Mouse (Mus musculus) kidney, postnatal 0 days (tissue): ENCODE data around the gene Rrp1. TPM values are rescaled to one million over a fixed set of nuclear protein-coding genes. Genes with fewer than 3 reads are reported as not detected.

Experiments
- ATAC-seq: fragments of 200-750 bp; cut with Nextera tagmentation; replicated peaks from 2 replicates; pipeline ENCODE4 v1.8.0; 2017; ENCODE audit warnings: low read depth, moderate number of reproducible peaks, moderate TSS enrichment, moderate library complexity; ENCODE audit not compliant: low FRiP score
- DNase-seq: peaks from one replicate; pipeline ENCODE4 v3.0.0-alpha.2; 2016; ENCODE audit warnings: low spot score
- H3K27ac ChIP-seq: fragments of 300-500 bp; sonication (generic); 2 replicates; pipeline ENCODE4 v1.5.1; 2014; ENCODE audit warnings: mild to moderate bottlenecking
- H3K27me3 ChIP-seq: fragments of 300-500 bp; sonication (generic); 2 replicates; pipeline ENCODE4 v1.6.1; 2014; ENCODE audit warnings: low read length, mixed read lengths; ENCODE audit not compliant: insufficient read depth
- H3K36me3 ChIP-seq: fragments of 300-500 bp; sonication (generic); 2 replicates; pipeline ENCODE4 v1.6.1; 2014; ENCODE audit warnings: low read length, mixed read lengths; ENCODE audit not compliant: insufficient read depth
- H3K4me1 ChIP-seq: fragments of 300-500 bp; sonication (generic); replicated peaks from 2 replicates; pipeline ENCODE4 v1.6.1; 2014; ENCODE audit warnings: antibody characterized with exemption, low read length, mixed read lengths; ENCODE audit not compliant: insufficient read depth
- H3K4me2 ChIP-seq: fragments of 300-500 bp; sonication (generic); 2 replicates; pipeline ENCODE4 v1.6.1; 2014; ENCODE audit warnings: mild to moderate bottlenecking, low read length, moderate library complexity, mixed read lengths
- H3K4me3 ChIP-seq: fragments of 300-500 bp; sonication (generic); replicated peaks from 2 replicates; pipeline ENCODE4 v1.5.1; 2014; ENCODE audit warnings: low read depth, low read length
- H3K9ac ChIP-seq: fragments of 300-500 bp; sonication (generic); 2 replicates; pipeline ENCODE4 v1.6.1; 2014; ENCODE audit warnings: low read depth, low read length
- H3K9me3 ChIP-seq: fragments of 300-500 bp; sonication (generic); replicated peaks from 2 replicates; pipeline ENCODE4 v1.6.1; 2016; ENCODE audit warnings: low read length, inconsistent platforms, mixed read lengths
- CTCF ChIP-seq: IDR thresholded peaks from 2 replicates; pipeline ENCODE4 v1.5.1; 2016; ENCODE audit warnings: antibody characterized with exemption, low read depth, mild to moderate bottlenecking, moderate library complexity
- WGBS: fragments of 180-500 bp; shearing (Covaris S2); extraction: QIAGEN DNeasy Blood & Tissue Kit; methylation state at CpG from one replicate; pipeline ENCODE4 v1.1.7; 2014; 5-methylcytosine and 5-hydroxymethylcytosine counted together
- polyA plus RNA-seq: library from polyadenylated mRNA; unstranded; fragments of >200 nt; fragmentation: Nextera tagmentation; extraction: Ambion mirVana; gene quantifications from 2 replicates; pipeline ENCODE4 v1.2.1, GENCODE M21; 2015

The Rrp1 gene
- polyA plus RNA-seq, 1 experiment from 2014 or later, result 232 TPM

GRCm38 (mm10) chr10:78456696-78457095 is 43.9 kb upstream of the Rrp1 start:
- 87% methylated on average over 13 of the region's 13 CpGs for WGBS
- Histone ChIP-seq H3K4me3 (no peak overlapping the region), H3K27me3 (no peaks in the 10 kb centered on the region), H3K4me1 (0 out of 2 replicates have a peak, but pooled peaks cover 6% of the 10 kb centered on the region), H3K27ac (no peak overlapping the region), H3K9ac (no peak overlapping the region), H3K36me3 (no peaks in the 10 kb centered on the region), H3K4me2 (no peak overlapping the region), H3K9me3 (no peaks in the 10 kb centered on the region)
- no peak for ATAC-seq
- no peak for TF ChIP-seq CTCF
- DNase-seq, result no peak

DNA sequence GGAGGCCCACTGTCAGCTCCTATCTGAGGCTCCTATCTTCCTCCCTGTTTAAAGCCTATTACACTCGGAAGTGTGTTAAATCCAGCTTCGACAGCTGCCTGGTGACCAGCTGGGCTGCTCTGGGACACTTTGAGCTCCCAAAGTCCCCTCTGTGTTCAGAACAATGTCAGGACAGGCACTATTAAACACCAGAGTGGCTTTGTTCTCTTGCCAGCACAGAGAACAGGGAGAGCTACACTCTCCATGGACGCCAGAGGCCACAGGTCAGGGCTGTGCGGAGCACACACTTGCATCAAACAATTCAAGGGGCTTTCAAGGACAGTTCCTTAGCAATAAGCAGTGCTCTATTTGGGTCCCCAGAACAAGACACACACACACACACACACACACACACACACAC is 39.8 kb upstream of the Rrp1 start:
- Histone ChIP-seq H3K4me2 (no peak overlapping the region), H3K36me3 (peaks cover 18% of the 10 kb centered on the region; the same call in 1 of the 2 replicates), H3K4me1 (0 out of 2 replicates have a peak, but pooled peaks cover under 1% of the 10 kb centered on the region), H3K27ac (no peak overlapping the region), H3K9me3 (no peaks in the 10 kb centered on the region), H3K27me3 (no peaks in the 10 kb centered on the region), H3K9ac (no peak overlapping the region), H3K4me3 (no peak overlapping the region)
- no peak for TF ChIP-seq CTCF
- WGBS, result 40% methylated on average over 4 of the region's 4 CpGs
- DNase-seq (no peak), ATAC-seq (no peak)

GRCm38 (mm10) chr10:78450761-78451160 is 37.9 kb upstream of the Rrp1 start:
- peak; percentile 41 for TF ChIP-seq CTCF
- Histone ChIP-seq H3K36me3 (peaks cover 29% of the 10 kb centered on the region; the same call in 1 of the 2 replicates), H3K27me3 (no peaks in the 10 kb centered on the region), H3K9ac (no peak overlapping the region), H3K4me1 (no peaks in the 10 kb centered on the region), H3K4me2 (no peak overlapping the region), H3K9me3 (no peaks in the 10 kb centered on the region), H3K4me3 (no peak overlapping the region), H3K27ac (no peak overlapping the region)
- ATAC-seq (no peak), DNase-seq (no peak)
- WGBS, result 89% methylated on average over 5 of the region's 5 CpGs

DNA sequence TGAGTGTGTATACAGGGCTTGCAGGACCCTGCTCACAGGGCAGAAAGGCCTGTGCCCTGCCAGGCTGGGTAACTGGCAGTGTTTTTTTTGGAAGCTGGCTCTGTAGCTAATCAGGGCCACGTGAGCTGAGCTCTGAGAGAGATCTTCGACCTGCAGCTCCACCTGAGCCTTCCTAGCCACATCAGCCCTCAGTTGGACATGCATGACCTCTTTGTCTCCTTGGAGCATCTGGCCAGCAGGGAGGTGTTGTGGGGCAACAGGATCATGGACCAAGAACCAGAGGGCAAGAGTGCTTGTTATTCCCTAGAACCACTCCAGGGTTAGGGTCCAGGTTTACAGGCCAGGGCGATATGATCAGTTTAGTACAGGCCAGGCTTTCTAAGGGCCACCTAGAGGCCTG is 34.6 kb upstream of the Rrp1 start:
- no peak for DNase-seq
- Histone ChIP-seq H3K27ac (no peak overlapping the region), H3K9me3 (no peaks in the 10 kb centered on the region), H3K9ac (no peak overlapping the region), H3K4me2 (no peak overlapping the region), H3K4me3 (no peak overlapping the region), H3K27me3 (no peaks in the 10 kb centered on the region), H3K4me1 (no peaks in the 10 kb centered on the region), H3K36me3 (peaks cover 47% of the 10 kb centered on the region)
- no peak for ATAC-seq
- TF ChIP-seq CTCF, result no peak
- WGBS, result 79% methylated on average over 3 of the region's 3 CpGs

DNA sequence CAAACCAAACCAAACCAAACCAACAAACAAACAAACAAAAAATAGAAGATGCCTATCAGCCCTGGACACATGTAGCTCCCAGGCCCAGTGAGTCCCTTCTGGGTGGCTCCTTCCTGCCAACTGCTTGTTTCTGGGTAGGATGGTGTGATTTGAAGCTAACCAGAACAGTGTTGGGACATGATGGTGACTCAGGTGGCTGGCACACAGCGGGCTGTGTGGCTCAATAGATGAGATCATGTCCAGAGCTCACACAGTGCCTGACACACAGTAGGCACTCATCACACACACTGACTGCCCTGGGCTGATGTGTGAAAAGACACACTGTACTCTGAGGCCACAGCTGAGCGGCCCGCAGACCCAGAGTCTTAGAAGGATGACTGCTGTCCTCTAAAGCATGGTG is 33.4 kb upstream of the Rrp1 start:
- WGBS, result 90% methylated on average over 3 of the region's 3 CpGs
- H3K9me3 ChIP-seq, result no peaks in the 10 kb centered on the region
- H3K4me1 ChIP-seq, result no peaks in the 10 kb centered on the region
- H3K27ac ChIP-seq, result no peak overlapping the region
- no peak overlapping the region for H3K4me2 ChIP-seq
- ATAC-seq (no peak), DNase-seq (no peak)
- H3K4me3 ChIP-seq, result no peak overlapping the region
- peaks cover 51% of the 10 kb centered on the region for H3K36me3 ChIP-seq
- H3K27me3 ChIP-seq, result no peaks in the 10 kb centered on the region
- TF ChIP-seq CTCF, result no peak
- H3K9ac ChIP-seq, result no peak overlapping the region

GRCm38 (mm10) chr10:78442292-78442691 is 29.4 kb upstream of the Rrp1 start:
- no peak for DNase-seq
- no peak overlapping the region for H3K4me3 ChIP-seq
- ATAC-seq, result no peak
- no peak overlapping the region for H3K9ac ChIP-seq
- peaks cover 37% of the 10 kb centered on the region; the same call in 1 of the 2 replicates for H3K36me3 ChIP-seq
- WGBS, result 94% methylated on average over 3 of the region's 3 CpGs
- no peak for TF ChIP-seq CTCF
- no peaks in the 10 kb centered on the region for H3K27me3 ChIP-seq
- H3K4me2 ChIP-seq, result no peak overlapping the region
- no peaks in the 10 kb centered on the region for H3K4me1 ChIP-seq
- no peaks in the 10 kb centered on the region for H3K9me3 ChIP-seq
- no peak overlapping the region for H3K27ac ChIP-seq

DNA sequence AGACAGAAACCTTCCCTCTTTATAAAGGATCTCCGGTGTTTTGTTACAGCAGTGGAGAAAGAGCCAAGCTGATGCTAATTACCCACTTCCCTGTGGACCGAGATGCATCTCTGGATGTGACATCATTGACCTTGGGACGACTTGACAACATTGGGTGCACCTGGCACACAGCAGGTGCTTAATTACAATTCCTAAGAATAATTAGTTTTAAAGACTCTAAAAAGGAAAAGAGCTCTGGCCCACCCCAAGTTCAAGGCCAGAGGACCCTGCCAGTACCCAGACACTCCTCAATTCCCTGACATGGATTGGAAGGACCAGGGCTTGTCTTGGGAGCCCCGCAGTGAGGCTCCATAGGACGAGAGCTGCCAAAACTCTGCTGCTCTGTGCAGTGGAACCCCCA is 28.8 kb upstream of the Rrp1 start:
- TF ChIP-seq CTCF, result no peak
- 90% methylated on average over 5 of the region's 5 CpGs for WGBS

More for the DNA sequence above, 28.8 kb upstream of the Rrp1 start:
- H3K9me3 ChIP-seq, result no peaks in the 10 kb centered on the region
- H3K27me3 ChIP-seq, result no peaks in the 10 kb centered on the region
- H3K36me3 ChIP-seq, result peaks cover 30% of the 10 kb centered on the region; the same call in 1 of the 2 replicates
- DNase-seq (no peak), ATAC-seq (no peak)
- no peaks in the 10 kb centered on the region for H3K4me1 ChIP-seq
- H3K4me2 ChIP-seq, result no peak overlapping the region
- no peak overlapping the region for H3K9ac ChIP-seq
- H3K4me3 ChIP-seq, result no peak overlapping the region
- H3K27ac ChIP-seq, result no peak overlapping the region
